Mouse (Mus musculus) gastrocnemius, postnatal 14 days (tissue): Measurements from ENCODE around the gene Anapc13. TPM values are rescaled to one million over a fixed set of nuclear protein-coding genes. Genes with fewer than 3 reads are reported as not detected.
A peak's percentile ranks its signal among the peaks of the same experiment; 100 is the strongest.

ENCODE experiments used
- DNase-seq: peaks from one replicate; pipeline ENCODE4 v3.0.0; 2021; ENCODE audit warnings: mixed read lengths
- intact Hi-C: fragments of 180-260 bp; cut with DNase I; formaldehyde crosslinking; loops from one replicate; pipeline ENCODE4 v1.15.1; 2025; ENCODE audit warnings: low total_unique reads
- total RNA-seq, 2 experiments: library from RNA; stranded (reverse); gene quantifications; 2 replicates each; pipeline ENCODE4 v1.2.3; 2021

Gene Anapc13
- total RNA-seq, 2 experiments from 2014 or later: 223 to 226 TPM

- intact Hi-C loops: no loop called here
- DNase-seq: no peak
These were observed 736 bp downstream of the Anapc13 start for GRCm38 (mm10) chr9:102626839-102627225.

GRCm38 (mm10) chr9:102627442-102627841 is 1.3 kb downstream of the Anapc13 start:
- no peak for DNase-seq
- intact Hi-C loops: no loop called here

GRCm38 (mm10) chr9:102629052-102629451 is 3.0 kb downstream of the Anapc13 start:
- intact Hi-C loops: no loop called here
- no peak for DNase-seq

DNA sequence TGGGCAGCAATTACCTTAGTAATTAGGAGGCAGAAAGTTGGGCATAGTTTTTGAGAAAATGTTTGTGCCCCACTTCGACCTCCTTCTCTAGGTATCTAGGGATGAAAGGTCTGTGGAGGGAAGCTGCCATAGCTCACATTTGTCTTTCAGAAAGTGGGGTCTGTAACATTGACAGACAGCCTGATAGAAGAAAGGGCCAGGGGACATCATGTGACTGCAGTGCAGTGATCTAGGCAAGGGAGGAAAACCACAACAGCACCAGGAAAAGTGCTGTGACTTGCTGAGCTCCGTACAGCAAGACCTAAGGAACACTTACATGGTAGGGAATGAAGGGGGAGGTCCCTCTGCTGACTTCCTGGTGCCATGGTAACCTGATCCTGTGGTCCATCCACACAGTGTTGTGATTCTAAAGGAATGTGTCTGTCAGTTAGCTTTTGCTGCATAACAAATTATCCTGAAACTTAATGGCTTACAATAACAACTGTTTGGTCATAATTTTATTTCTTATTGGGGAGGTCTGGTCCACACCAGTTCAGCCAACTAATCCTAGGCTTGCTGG is 5.6 kb downstream of the Anapc13 start:
- intact Hi-C loops: no loop called here
- DNase-seq: no peak

DNA sequence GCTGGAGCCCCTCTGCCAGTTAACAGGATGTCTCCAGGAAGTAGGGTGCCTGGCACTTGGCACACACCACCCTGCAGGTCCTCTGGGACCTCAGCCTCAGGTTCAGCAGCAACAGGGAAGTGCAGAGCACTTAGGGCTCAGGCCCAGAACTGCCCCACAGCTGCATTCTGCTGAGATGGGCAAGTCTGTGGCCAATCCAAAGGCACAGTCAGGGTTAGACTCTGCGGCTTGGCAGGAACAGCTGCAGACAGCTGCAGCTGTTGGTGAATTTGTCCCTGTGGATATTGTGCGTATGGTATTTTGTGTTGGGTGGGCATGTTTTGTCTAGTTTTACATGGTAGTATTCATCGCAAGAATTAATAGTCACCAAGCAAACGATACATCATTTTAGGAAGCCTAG is 6.1 kb downstream of the Anapc13 start:
- DNase-seq: peak; percentile 49
- intact Hi-C loops: no loop called here

- DNase-seq: peak; percentile 38
- intact Hi-C loops: no loop called here
These were observed 6.9 kb downstream of the Anapc13 start for GRCm38 (mm10) chr9:102632923-102633537.

- DNase-seq: no peak
- intact Hi-C loops: no loop called here
These were observed 8.4 kb downstream of the Anapc13 start for GRCm38 (mm10) chr9:102634453-102634852.

GRCm38 (mm10) chr9:102636553-102636952 is 10.5 kb downstream of the Anapc13 start:
- intact Hi-C loops: loop anchor here (2.0 to 5.0 kb wide), 3 partner anchors 71 to 231 kb away; no protein-coding TSS in a partner anchor
- peak; percentile 44 for DNase-seq

- intact Hi-C loops: loop anchor here (2.0 to 5.0 kb wide), 3 partner anchors 70 to 230 kb away; no protein-coding TSS in a partner anchor
These were observed 11.0 kb downstream of the Anapc13 start for GRCm38 (mm10) chr9:102637115-102637514.

DNA sequence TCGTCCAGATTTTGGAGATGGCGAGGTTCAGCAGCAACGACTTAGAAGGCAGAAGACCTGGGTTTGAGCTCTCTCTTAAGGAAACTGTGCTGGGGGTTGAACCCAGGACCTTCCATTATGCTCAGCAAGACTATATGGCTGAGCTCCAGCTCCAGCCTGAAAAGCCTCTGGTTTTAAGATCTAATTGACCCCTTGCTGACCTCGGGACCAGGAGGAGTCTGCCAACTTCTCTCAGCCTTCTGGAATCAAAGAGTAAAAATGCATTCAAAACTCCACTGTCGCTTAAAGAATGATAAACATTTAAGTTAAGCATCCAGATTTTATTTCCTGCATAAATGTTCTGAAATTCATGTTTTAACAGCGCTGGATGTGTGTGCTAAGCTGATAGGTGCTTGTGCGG is 12.9 kb downstream of the Anapc13 start:
- intact Hi-C loops: loop anchor here (5.0 kb wide), 2 partner anchors 68 to 228 kb away; no protein-coding TSS in a partner anchor
- DNase-seq: no peak

More at GRCm38 (mm10) chr9:102637115-102637514, 11.0 kb downstream of the Anapc13 start:
- DNase-seq: no peak

- DNase-seq: no peak
- intact Hi-C loops: loop anchor here (5.0 kb wide), 2 partner anchors 68 to 228 kb away; no protein-coding TSS in a partner anchor
These were observed 13.4 kb downstream of the Anapc13 start for GRCm38 (mm10) chr9:102639510-102639909.

DNA sequence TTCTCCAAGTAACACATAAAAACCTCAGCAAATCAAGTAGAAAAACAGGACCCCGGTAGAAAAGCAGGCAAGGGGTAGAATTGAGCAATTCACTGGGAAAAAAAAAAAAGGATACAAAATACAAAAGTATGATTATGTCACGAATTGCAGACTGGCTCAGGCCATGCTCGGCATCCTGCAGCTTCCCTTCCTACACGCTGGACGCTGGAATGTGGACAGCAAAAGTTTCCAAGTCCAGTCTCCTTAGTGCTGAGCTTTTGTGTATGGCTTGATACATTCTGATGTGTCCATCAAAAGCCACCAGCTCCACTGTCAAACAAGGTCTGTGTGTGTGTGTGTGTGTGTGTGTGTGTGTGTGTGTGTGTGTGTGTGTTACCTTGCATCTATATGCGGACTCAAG is 15.4 kb downstream of the Anapc13 start:
- intact Hi-C loops: no loop called here
- no peak for DNase-seq

- intact Hi-C loops: no loop called here
- peak; percentile 70 for DNase-seq
These were observed 17.0 kb downstream of the Anapc13 start for GRCm38 (mm10) chr9:102643071-102643485.

- intact Hi-C loops: no loop called here
- DNase-seq: peak; percentile 82
These were observed 17.5 kb downstream of the Anapc13 start for GRCm38 (mm10) chr9:102643486-102644101.

GRCm38 (mm10) chr9:102645119-102645695 is 19.1 kb downstream of the Anapc13 start:
- intact Hi-C loops: no loop called here

DNA sequence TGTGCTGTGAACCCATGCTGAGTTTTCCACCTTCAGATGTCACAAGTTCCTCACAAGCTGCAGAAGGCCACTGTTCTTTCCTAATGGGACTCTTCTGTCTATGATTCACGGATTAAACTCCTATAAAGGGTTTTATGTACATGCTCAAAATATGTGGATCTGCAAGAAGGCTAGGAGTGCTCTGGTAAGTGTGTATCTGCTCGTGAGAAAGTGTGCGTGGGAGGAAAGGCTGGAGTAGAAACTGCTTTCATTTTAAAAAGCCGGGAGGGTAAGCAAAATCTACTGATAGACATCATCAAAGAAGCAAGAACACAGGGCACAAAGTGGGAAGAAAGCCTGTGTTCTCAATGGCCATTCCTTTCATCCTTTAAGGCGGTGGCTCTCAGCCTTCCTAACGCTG is 20.9 kb downstream of the Anapc13 start:
- intact Hi-C loops: no loop called here
- no peak for DNase-seq

More at GRCm38 (mm10) chr9:102645119-102645695, 19.1 kb downstream of the Anapc13 start:
- DNase-seq: no peak

DNA sequence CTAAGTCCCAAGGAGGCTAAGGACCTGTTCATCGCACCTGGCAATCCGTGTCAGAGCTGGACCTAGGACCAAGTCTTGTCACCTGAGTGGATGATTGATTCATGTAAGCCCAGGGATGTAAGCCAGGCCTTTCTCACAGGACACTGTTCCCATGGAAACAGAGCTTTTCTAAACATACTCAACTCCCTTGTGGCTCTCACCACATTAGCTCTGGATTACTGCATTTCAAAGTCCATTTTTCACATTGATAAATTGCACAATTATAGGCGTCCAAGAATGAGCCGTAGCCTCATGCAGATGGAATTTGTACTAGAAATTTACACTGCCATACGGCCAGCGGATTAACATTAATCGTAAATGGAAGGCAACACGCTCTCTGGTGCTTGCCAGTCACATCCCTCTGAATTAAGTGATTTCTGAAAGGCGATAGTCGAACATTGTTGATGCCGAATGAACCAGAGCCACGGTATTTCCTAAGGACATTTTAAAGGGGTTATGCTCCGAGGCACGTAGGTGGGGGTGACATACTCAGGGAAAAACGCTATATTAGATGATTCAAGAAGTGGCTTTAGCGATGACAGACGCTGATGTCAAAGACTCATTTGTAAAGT is 23.9 kb downstream of the Anapc13 start:
- DNase-seq: no peak
- intact Hi-C loops: no loop called here

DNA sequence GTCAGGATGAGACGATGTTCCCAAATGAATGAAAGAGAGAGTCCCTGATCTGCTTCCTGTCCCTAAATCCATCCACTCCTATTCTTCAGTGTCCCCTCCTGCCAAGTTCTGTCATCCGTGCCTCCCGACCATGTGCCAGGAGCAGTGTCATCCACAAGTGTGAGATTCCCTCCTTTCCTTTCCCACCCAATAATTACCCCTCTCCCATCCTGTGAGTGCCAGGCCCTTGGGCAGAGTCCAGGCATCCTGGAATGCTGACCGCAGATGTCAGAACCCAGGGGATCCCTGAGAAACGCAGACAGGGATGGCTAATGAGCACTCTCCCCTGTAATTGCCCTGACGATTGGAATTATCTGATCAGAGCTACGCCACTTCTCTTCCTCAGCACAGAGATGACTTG is 24.5 kb downstream of the Anapc13 start:
- peak; percentile 40 for DNase-seq
- intact Hi-C loops: no loop called here

DNA sequence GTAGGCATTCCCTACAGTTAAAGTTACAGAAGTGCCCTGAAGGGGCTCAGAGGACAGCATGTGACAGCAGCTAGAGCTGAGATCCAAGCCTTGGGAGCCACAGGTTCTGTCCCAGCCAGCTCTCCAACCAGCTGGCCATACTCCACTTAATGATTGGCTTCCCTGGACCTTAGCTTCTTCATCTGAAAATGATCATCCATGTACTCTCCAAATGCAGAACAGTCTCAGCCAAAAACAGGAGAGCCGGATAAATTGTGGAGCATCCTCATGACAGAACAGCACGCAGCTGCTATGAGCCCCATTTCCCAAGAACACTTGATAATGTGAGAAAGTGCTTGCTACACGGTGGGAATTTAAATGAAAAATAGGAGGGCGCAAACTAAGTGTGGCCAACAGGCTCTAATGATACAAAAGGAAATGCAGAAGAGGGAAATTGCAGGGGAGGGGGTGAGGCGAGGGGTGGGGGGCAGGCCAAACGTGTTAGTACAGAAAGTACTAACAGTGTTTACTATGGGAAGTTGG is 25.2 kb downstream of the Anapc13 start:
- DNase-seq: no peak
- intact Hi-C loops: no loop called here
